Mouse (Mus musculus) heart, postnatal 4 days (tissue): ENCODE measurements around the gene Ypel5. TPM values are rescaled to one million over a fixed set of nuclear protein-coding genes. Genes with fewer than 3 reads are reported as not detected.

Source experiments
- total RNA-seq, 2 experiments: library from RNA; stranded (reverse); gene quantifications; 2 replicates each; pipeline ENCODE4 v1.2.3; 2021

The Ypel5 gene
- total RNA-seq, 2 experiments from 2014 or later: 36.3 to 38.4 TPM

Other genes with a start within 250 kb of the Ypel5 start
- under 1 TPM; 0.07 to 0.19 TPM for gene Alk, start 231.8 kb upstream of the Ypel5 start, total RNA-seq
- gene Lbh, start 81.9 kb downstream of the Ypel5 start, total RNA-seq: 100 to 1,000 TPM; 730 to 743 TPM